Mouse (Mus musculus): ENCODE data around the gene C130050O18Rik.

DNA sequence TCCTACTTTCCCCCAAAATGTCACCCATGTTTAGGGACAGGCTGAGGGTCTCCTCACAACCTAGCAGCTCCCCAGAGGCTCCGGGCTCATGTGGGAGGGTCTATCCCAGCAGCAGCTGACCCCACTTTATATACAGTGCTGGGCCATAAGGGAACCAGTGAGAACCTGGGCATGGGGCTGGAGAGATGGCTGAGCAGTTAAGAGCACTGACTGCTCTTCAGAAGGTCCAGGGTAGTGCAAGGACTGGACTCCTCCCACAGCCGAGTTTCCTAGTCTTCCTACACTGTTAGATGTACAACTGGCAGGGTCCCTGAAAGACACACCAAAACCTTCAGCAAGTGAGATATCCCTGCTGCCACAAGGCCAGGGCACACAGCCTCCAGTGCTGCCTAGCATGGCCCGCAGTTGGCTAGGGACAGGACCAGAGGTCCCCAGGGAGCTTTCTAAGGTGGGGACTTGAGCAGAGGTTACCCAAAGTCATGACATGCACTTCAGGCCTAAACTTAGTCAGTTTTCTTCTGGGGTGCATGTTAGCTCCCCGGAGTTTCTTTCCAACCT, 7.6 kb upstream of the C130050O18Rik start:
- TF ChIP-seq MAX (IDR thresholded peaks at IDR 0.05; ENCODE audit: low read depth) (no peak), POLR2A (IDR thresholded peaks at IDR 0.05; ENCODE audit: insufficient read length, low read depth) (no peak), POLR2AphosphoS2 (IDR thresholded peaks at IDR 0.05; ENCODE audit: insufficient read length, low read depth) (peak; percentile 47), E2F4 (IDR thresholded peaks at IDR 0.05; ENCODE audit: insufficient read depth) (no peak), TCF12 (IDR thresholded peaks at IDR 0.05; ENCODE audit: insufficient read depth, poor library complexity, severe bottlenecking) (no peak), CEBPB (IDR thresholded peaks at IDR 0.05; ENCODE audit: insufficient read depth, poor library complexity, severe bottlenecking) (no peak)

Data from myocyte (in vitro differentiated cells).